Mouse (Mus musculus) small intestine, adult 2 months (tissue): ENCODE data around the gene Lst1.

Source experiments
- CTCF ChIP-seq: fragments of 200-500 bp; IDR thresholded peaks from 2 replicates; pipeline ENCODE4 v1.5.1; 2012; ENCODE audit warnings: low read depth, mild to moderate bottlenecking, control low read depth, inconsistent platforms, low read length, moderate library complexity, mixed read lengths; ENCODE audit not compliant: insufficient replicate concordance, insufficient read length; ENCODE audit errors: extremely low read depth
- POLR2A ChIP-seq: fragments of 200-500 bp; IDR thresholded peaks from 2 replicates; pipeline ENCODE4 v1.6.1; 2012; ENCODE audit warnings: low read depth, mild to moderate bottlenecking, control low read depth, inconsistent platforms, low read length, moderate library complexity

- TF ChIP-seq POLR2A (no peak), CTCF (no peak)
Measured at GRCm38 (mm10) chr17:35164218-35164567, 24.0 kb downstream of the Lst1 start.
